8 mouse cellular contexts compared by ENCODE assay signal in genomic region chr5:139797473-139798167, GRCm38 (mm10). TPM values are rescaled to one million over a fixed set of nuclear protein-coding genes. Genes with fewer than 3 reads are reported as not detected.
DNase-seq lines count a peak whose midpoint lies in the region; ATAC-seq and TF ChIP-seq lines count a peak whose summit lies in the region.
"Had no signal": no experiment of that assay in that cellular context is flagged by ENCODE, and none has a peak within 500 bp of the region (broad histone marks: within the 10 kb centered on the region; RNA-seq: fewer than 3 reads in every experiment).

No protein-coding gene starts in this region.

- no peaks in the 10 kb centered on the region for H3K9me3 ChIP-seq in heart, embryonic 12.5 days (replicated peaks)
- H3K9me3 ChIP-seq in kidney, postnatal 0 days (replicated peaks; ENCODE audit: low read length), result no peaks in the 10 kb centered on the region
- H3K9me3 ChIP-seq in limb, embryonic 15.5 days, result no peaks in the 10 kb centered on the region
- H3K9me3 ChIP-seq in neural tube, embryonic 11.5 days (ENCODE audit: control insufficient read depth, low read length), result no peaks in the 10 kb centered on the region

- TF ChIP-seq CTCF in kidney, postnatal 0 days (IDR thresholded peaks at IDR 0.05; ENCODE audit: low read depth), result no peak

- peaks cover 30% of the 10 kb centered on the region for H3K36me3 ChIP-seq in heart, embryonic 12.5 days
- peaks cover 19% of the 10 kb centered on the region for H3K36me3 ChIP-seq in kidney, postnatal 0 days (ENCODE audit: insufficient read depth, low read length)
- peaks cover 22% of the 10 kb centered on the region for H3K36me3 ChIP-seq in limb, embryonic 15.5 days
- H3K36me3 ChIP-seq in neural tube, embryonic 11.5 days (ENCODE audit: control insufficient read depth, insufficient read depth, low read length), result peaks cover 2% of the 10 kb centered on the region; the same call in 1 of the 2 replicates

- peak overlapping the region; percentile 71 for H3K9ac ChIP-seq in heart, embryonic 12.5 days
- H3K9ac ChIP-seq in kidney, postnatal 0 days (ENCODE audit: low read depth, low read length), result peak overlapping the region; percentile 45; the same call in 1 of the 2 replicates
- peak overlapping the region; percentile 26; the same call in 1 of the 2 replicates for H3K9ac ChIP-seq in limb, embryonic 15.5 days
- H3K9ac ChIP-seq in neural tube, embryonic 11.5 days (ENCODE audit: low read length), result peak overlapping the region; percentile 3; the same call in 1 of the 2 replicates
- H3K9ac ChIP-seq: liver, embryonic 14.5 days had no signal

- no peaks in the 10 kb centered on the region for H3K27me3 ChIP-seq in heart, embryonic 12.5 days (replicated peaks)
- no peaks in the 10 kb centered on the region for H3K27me3 ChIP-seq in kidney, postnatal 0 days (ENCODE audit: insufficient read depth, low read length)
- H3K27me3 ChIP-seq in limb, embryonic 15.5 days, result no peaks in the 10 kb centered on the region
- H3K27me3 ChIP-seq in neural tube, embryonic 11.5 days (ENCODE audit: control insufficient read depth, insufficient read depth, low read length), result no peaks in the 10 kb centered on the region

- DNase-seq in brain, embryonic 18.5 days (ENCODE audit: low read depth, low spot score), result peak; percentile 88
- DNase-seq in fibroblast of lung, adult 2 months (ENCODE audit: low read depth), result peak; percentile 86
- DNase-seq in kidney, postnatal 0 days (ENCODE audit: low spot score), result peak; percentile 83
- peak; percentile 91 for DNase-seq in neural tube, embryonic 11.5 days (ENCODE audit: low spot score)
- DNase-seq in urinary bladder, adult 18-20 months (ENCODE audit: low spot score in 2 of 2), result peak; percentile 52 to 77

- peaks cover 91% of the 10 kb centered on the region for H3K4me1 ChIP-seq in heart, embryonic 12.5 days (replicated peaks)
- H3K4me1 ChIP-seq in kidney, postnatal 0 days (replicated peaks; ENCODE audit: insufficient read depth, low read length), result peaks cover 47% of the 10 kb centered on the region
- peaks cover 55% of the 10 kb centered on the region for H3K4me1 ChIP-seq in limb, embryonic 15.5 days
- H3K4me1 ChIP-seq in neural tube, embryonic 11.5 days (ENCODE audit: control insufficient read depth, insufficient read depth, low read length), result peaks cover 26% of the 10 kb centered on the region

- H3K4me2 ChIP-seq in heart, embryonic 12.5 days, result peak overlapping the region; percentile 97
- peak overlapping the region; percentile 51 for H3K4me2 ChIP-seq in kidney, postnatal 0 days (ENCODE audit: low read length)
- peak overlapping the region; percentile 34 for H3K4me2 ChIP-seq in limb, embryonic 15.5 days
- peak overlapping the region; percentile 30 for H3K4me2 ChIP-seq in neural tube, embryonic 11.5 days (ENCODE audit: low read depth)

- WGBS in heart, embryonic 12.5 days, result 28% methylated on average over 11 of the region's 11 CpGs
- WGBS in kidney, postnatal 0 days, result 35% methylated on average over 11 of the region's 11 CpGs
- WGBS in limb, embryonic 15.5 days, result 39% methylated on average over 11 of the region's 11 CpGs
- 26% methylated on average over 11 of the region's 11 CpGs for WGBS in neural tube, embryonic 11.5 days

- peak overlapping the region; percentile 29 for H3K4me3 ChIP-seq in heart, embryonic 12.5 days
- H3K4me3 ChIP-seq in kidney, postnatal 0 days (replicated peaks; ENCODE audit: low read depth, low read length), result no peak overlapping the region
- H3K4me3 ChIP-seq in limb, embryonic 15.5 days, result no peak overlapping the region
- peak overlapping the region; percentile 0; the same call in 1 of the 2 replicates for H3K4me3 ChIP-seq in neural tube, embryonic 11.5 days (ENCODE audit: low read depth, low read length)

- peak; percentile 22; the same call in 1 of the 2 replicates for ATAC-seq in heart, embryonic 12.5 days (ENCODE audit: insufficient number of reproducible peaks, low FRiP score)
- peak; percentile 6; the same call in 1 of the 2 replicates for ATAC-seq in kidney, postnatal 0 days (replicated peaks; ENCODE audit: low FRiP score, low read depth)
- no peak for ATAC-seq in limb, embryonic 15.5 days (ENCODE audit: insufficient number of reproducible peaks, low FRiP score, low TSS enrichment, low read depth)
- ATAC-seq in neural tube, embryonic 11.5 days (ENCODE audit: insufficient read depth, low FRiP score, low TSS enrichment), result peak; percentile 92

- H3K27ac ChIP-seq in heart, embryonic 12.5 days (ENCODE audit: poor library complexity, severe bottlenecking), result peak overlapping the region; percentile 97
- H3K27ac ChIP-seq in kidney, postnatal 0 days, result peak overlapping the region; percentile 75
- H3K27ac ChIP-seq in limb, embryonic 15.5 days, result peak overlapping the region; percentile 75
- peak overlapping the region; percentile 75 for H3K27ac ChIP-seq in neural tube, embryonic 11.5 days (ENCODE audit: low read depth, low read length)
- H3K27ac ChIP-seq: liver, embryonic 14.5 days had no signal

RNA-seq across cellular contexts. Expression of gene Mafk, which starts 6.3 kb away (rescaled TPM):
- 24.4 and 25.2 TPM in 2 replicates for polyA plus RNA-seq in heart, embryonic 12.5 days (2016; fragmentation: Nextera tagmentation; extraction: Ambion mirVana)
- 12.8 and 14.4 TPM in 2 replicates for polyA plus RNA-seq in kidney, postnatal 0 days (2015; fragmentation: Nextera tagmentation; extraction: Ambion mirVana)
- 11.9 and 12.5 TPM in 2 replicates for polyA plus RNA-seq in limb, embryonic 15.5 days (2015; fragmentation: Nextera tagmentation; extraction: Ambion mirVana)
- polyA plus RNA-seq in neural tube, embryonic 11.5 days (2014; fragmentation: Nextera tagmentation; extraction: Ambion mirVana), result 7.0 and 8.3 TPM in 2 replicates

RNA-seq across cellular contexts. Expression of gene Tmem184a, which starts 22.1 kb away (rescaled TPM):
- polyA plus RNA-seq in heart, embryonic 12.5 days (2016; fragmentation: Nextera tagmentation; extraction: Ambion mirVana), result 0.41 and 0.42 TPM in 2 replicates
- polyA plus RNA-seq in kidney, postnatal 0 days (2015; fragmentation: Nextera tagmentation; extraction: Ambion mirVana), result 11.2 and 13.3 TPM in 2 replicates
- 11.1 and 12.0 TPM in 2 replicates for polyA plus RNA-seq in limb, embryonic 15.5 days (2015; fragmentation: Nextera tagmentation; extraction: Ambion mirVana)
- 0.70 and 1.0 TPM in 2 replicates for polyA plus RNA-seq in neural tube, embryonic 11.5 days (2014; fragmentation: Nextera tagmentation; extraction: Ambion mirVana)

RNA-seq across cellular contexts. Expression of gene Ints1, which starts 22.1 kb away (rescaled TPM):
- polyA plus RNA-seq in heart, embryonic 12.5 days (2016; fragmentation: Nextera tagmentation; extraction: Ambion mirVana), result 24.2 and 32.7 TPM in 2 replicates
- polyA plus RNA-seq in kidney, postnatal 0 days (2015; fragmentation: Nextera tagmentation; extraction: Ambion mirVana), result 17.9 and 19.0 TPM in 2 replicates
- polyA plus RNA-seq in limb, embryonic 15.5 days (2015; fragmentation: Nextera tagmentation; extraction: Ambion mirVana), result 21.2 and 21.5 TPM in 2 replicates
- polyA plus RNA-seq in neural tube, embryonic 11.5 days (2014; fragmentation: Nextera tagmentation; extraction: Ambion mirVana), result 33.4 and 35.9 TPM in 2 replicates

RNA-seq across cellular contexts. Expression of gene Gm26938, which starts 28.6 kb away (rescaled TPM):
- not detected in 2 replicates for polyA plus RNA-seq in heart, embryonic 12.5 days (2016; fragmentation: Nextera tagmentation; extraction: Ambion mirVana)
- not detected in 2 replicates for polyA plus RNA-seq in kidney, postnatal 0 days (2015; fragmentation: Nextera tagmentation; extraction: Ambion mirVana)
- polyA plus RNA-seq in limb, embryonic 15.5 days (2015; fragmentation: Nextera tagmentation; extraction: Ambion mirVana), result not detected in 2 replicates
- polyA plus RNA-seq in neural tube, embryonic 11.5 days (2014; fragmentation: Nextera tagmentation; extraction: Ambion mirVana), result 0.41 TPM in 1 of 2 replicates, not detected in the other
- polyA plus RNA-seq: liver, embryonic 14.5 days had no signal

RNA-seq across cellular contexts. Expression of gene Psmg3, which starts 29.1 kb away (rescaled TPM):
- 39.1 and 42.3 TPM in 2 replicates for polyA plus RNA-seq in heart, embryonic 12.5 days (2016; fragmentation: Nextera tagmentation; extraction: Ambion mirVana)
- 61.0 and 66.9 TPM in 2 replicates for polyA plus RNA-seq in kidney, postnatal 0 days (2015; fragmentation: Nextera tagmentation; extraction: Ambion mirVana)
- 61.2 and 68.5 TPM in 2 replicates for polyA plus RNA-seq in limb, embryonic 15.5 days (2015; fragmentation: Nextera tagmentation; extraction: Ambion mirVana)
- polyA plus RNA-seq in neural tube, embryonic 11.5 days (2014; fragmentation: Nextera tagmentation; extraction: Ambion mirVana), result 71.9 and 79.8 TPM in 2 replicates

Comparison
In these comparisons a context has a peak if more than half of its experiments do, and no peak if none do; other contexts are left out.
1. H3K4me2 ChIP-seq: peak in every context shown above with its lines; median percentile 97 in heart, embryonic 12.5 days; 51 in kidney, postnatal 0 days; 34 in limb, embryonic 15.5 days; 30 in neural tube, embryonic 11.5 days.
2. H3K4me3 ChIP-seq: peak in heart, embryonic 12.5 days (single experiment) and neural tube, embryonic 11.5 days (single experiment); none in kidney, postnatal 0 days (single experiment) and limb, embryonic 15.5 days (single experiment).
3. H3K9ac ChIP-seq: peak in every context shown above with its lines; median percentile 71 in heart, embryonic 12.5 days; 45 in kidney, postnatal 0 days; 26 in limb, embryonic 15.5 days; 3 in neural tube, embryonic 11.5 days.
4. Peak in every context shown above with its lines, with median percentiles within 50 percentile points of each other: DNase-seq and H3K27ac ChIP-seq.